Mouse (Mus musculus): ENCODE results near the gene Als2cr12. TPM values are rescaled to one million over a fixed set of nuclear protein-coding genes. Genes with fewer than 3 reads are reported as not detected.

The Als2cr12 gene
- polyA plus RNA-seq, 1 experiment from 2014 or later, result not detected

DNA sequence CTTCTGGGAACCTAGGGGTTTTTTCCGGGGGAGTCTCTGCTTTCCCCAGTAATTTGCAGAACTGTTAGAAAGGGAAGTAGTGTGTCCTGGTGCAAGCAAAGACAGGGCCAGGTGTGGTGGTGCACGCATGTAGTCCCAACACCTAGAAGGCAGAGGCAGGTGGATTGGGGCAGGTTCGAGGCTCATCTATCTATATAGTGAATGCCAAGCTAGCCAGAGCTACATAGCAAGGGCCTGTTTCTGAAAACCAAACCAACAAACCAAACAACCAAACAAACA, 32.7 kb upstream of the Als2cr12 start:
- no peak overlapping the region for H3K4me3 ChIP-seq (replicated peaks; ENCODE audit: low read depth, low read length)
- DNase-seq, result no peak
- H3K27ac ChIP-seq (replicated peaks; ENCODE audit: low read depth, low read length), result no peak overlapping the region
- no peaks in the 10 kb centered on the region for H3K27me3 ChIP-seq (ENCODE audit: control insufficient read depth, insufficient read depth, low read length)
- 100% methylated on average over 3 of the region's 3 CpGs for WGBS
- H3K9me3 ChIP-seq (ENCODE audit: control insufficient read depth, low read length), result no peaks in the 10 kb centered on the region
- H3K9ac ChIP-seq (replicated peaks; ENCODE audit: low read length), result no peak overlapping the region
- H3K4me1 ChIP-seq (ENCODE audit: control insufficient read depth, insufficient read depth, low read length), result no peaks in the 10 kb centered on the region
- ATAC-seq (ENCODE audit: low FRiP score, low TSS enrichment), result no peak
- no peak overlapping the region for H3K4me2 ChIP-seq (ENCODE audit: low read length)
- 0 out of 2 replicates have a peak, but pooled peaks cover 4% of the 10 kb centered on the region for H3K36me3 ChIP-seq (ENCODE audit: control insufficient read depth, insufficient read depth, low read length)

DNA sequence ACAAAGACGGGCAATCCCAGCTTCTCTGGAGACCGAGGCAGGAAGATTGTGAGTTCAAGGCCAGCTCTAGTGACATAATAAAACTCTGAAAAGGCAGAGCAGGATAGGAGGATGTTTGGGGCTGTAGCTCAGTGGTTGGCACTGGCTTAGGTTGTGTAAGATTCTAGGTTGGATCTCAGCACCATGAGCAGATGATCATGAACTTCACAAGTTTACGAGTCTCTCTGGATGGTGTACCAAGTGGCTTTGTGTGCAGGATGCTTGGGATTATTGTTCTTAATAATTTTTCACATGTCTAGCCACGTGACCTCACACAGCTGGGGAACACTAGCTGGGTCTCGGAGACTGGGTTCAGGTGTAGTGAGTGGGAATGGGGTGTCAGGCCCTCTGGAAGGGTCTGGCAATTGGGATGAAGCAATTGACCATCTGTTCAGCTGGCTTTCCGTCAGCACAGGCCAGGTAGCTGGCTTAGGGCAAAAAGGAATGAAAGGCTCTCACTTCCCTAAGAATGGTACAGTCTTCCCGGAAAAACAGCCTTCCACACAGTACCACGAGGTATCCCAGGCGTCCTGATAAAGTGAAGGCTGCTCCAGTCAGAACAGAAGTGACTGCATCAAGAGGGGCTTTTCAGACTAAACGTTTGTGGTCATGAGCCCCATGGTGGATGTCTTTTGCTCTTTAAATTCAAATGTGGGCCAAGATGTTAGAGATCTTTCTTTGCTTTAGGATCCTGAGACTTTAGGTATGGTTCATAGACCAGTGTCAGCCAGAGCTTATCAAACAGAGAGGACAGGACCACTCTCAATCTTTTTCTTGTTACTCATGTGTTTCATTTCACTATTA, 32.2 kb upstream of the Als2cr12 start:
- no peaks in the 10 kb centered on the region for H3K27me3 ChIP-seq (ENCODE audit: control insufficient read depth, insufficient read depth, low read length)
- no peak overlapping the region for H3K4me2 ChIP-seq (ENCODE audit: low read length)
- H3K36me3 ChIP-seq (ENCODE audit: control insufficient read depth, insufficient read depth, low read length), result 0 out of 2 replicates have a peak, but pooled peaks cover 4% of the 10 kb centered on the region
- DNase-seq (no peak), ATAC-seq (ENCODE audit: low FRiP score, low TSS enrichment) (no peak)
- H3K27ac ChIP-seq (replicated peaks; ENCODE audit: low read depth, low read length), result no peak overlapping the region
- H3K9ac ChIP-seq (replicated peaks; ENCODE audit: low read length), result no peak overlapping the region
- H3K4me3 ChIP-seq (replicated peaks; ENCODE audit: low read depth, low read length), result no peak overlapping the region
- H3K9me3 ChIP-seq (ENCODE audit: control insufficient read depth, low read length), result no peaks in the 10 kb centered on the region
- H3K4me1 ChIP-seq (ENCODE audit: control insufficient read depth, insufficient read depth, low read length), result no peaks in the 10 kb centered on the region
- WGBS, result 93% methylated on average over 10 of the region's 10 CpGs

DNA sequence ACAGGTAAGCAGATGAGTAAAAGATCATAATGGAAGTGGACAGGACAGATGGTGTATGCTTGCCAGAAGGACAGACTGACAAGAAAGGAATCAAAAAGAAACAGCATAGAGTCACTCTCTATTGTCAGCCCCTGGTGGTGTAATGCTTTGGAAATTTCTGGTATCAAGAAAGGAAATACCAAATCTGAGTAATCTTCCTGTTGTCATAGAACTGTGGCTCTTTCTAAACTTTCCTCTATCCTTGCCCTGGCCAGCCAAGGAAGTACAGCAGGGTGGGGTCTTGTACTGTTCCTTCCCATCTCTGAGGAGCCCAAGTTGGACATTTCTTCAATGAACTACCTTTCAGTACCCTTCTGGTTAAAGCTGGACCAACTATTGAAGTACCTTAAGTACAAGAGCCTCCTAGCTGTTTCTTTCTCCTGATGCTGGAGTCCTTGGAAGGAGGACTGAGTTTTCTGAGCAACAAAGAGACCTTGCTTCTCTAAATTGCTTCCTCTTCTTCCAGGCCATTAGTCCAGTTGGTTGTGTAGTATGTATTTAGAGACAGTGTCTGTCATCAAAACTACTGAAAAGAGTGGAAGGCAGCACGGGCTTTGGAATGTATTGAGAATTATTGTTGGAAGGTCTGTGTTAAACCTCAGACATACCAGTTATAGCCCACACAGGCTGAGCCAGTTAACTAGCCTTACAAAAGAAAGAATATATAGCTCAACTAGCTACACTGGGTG, 31.4 kb upstream of the Als2cr12 start:
- 91% methylated on average over 1 of the region's 1 CpGs for WGBS
- Histone ChIP-seq H3K36me3 (ENCODE audit: control insufficient read depth, insufficient read depth, low read length) (0 out of 2 replicates have a peak, but pooled peaks cover 4% of the 10 kb centered on the region), H3K4me1 (ENCODE audit: control insufficient read depth, insufficient read depth, low read length) (no peaks in the 10 kb centered on the region), H3K4me3 (replicated peaks; ENCODE audit: low read depth, low read length) (no peak overlapping the region), H3K27ac (replicated peaks; ENCODE audit: low read depth, low read length) (no peak overlapping the region), H3K9me3 (ENCODE audit: control insufficient read depth, low read length) (no peaks in the 10 kb centered on the region), H3K4me2 (ENCODE audit: low read length) (no peak overlapping the region), H3K27me3 (ENCODE audit: control insufficient read depth, insufficient read depth, low read length) (no peaks in the 10 kb centered on the region), H3K9ac (replicated peaks; ENCODE audit: low read length) (no peak overlapping the region)
- ATAC-seq (ENCODE audit: low FRiP score, low TSS enrichment) (no peak), DNase-seq (no peak)

DNA sequence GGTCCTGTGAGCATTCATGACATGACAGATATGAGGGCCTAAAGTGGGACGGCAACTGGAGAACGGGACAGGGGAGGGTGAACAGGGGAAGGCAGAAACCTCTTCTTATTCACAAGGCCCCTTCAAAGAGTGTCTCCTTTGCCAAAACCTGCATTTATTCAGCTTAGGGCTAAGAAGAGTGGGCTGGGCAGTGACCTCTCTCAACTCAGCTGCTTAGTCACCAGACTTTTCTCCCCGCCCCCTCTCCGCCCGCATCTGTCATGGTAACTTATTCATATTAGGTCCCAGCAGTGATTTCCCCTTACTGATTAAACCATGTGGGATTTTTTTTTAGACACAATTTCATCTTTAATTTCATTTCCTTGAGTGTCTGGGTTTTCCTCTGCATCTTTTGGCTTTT, 30.0 kb upstream of the Als2cr12 start:
- no peak overlapping the region for H3K9ac ChIP-seq (replicated peaks; ENCODE audit: low read length)
- 0 out of 2 replicates have a peak, but pooled peaks cover 4% of the 10 kb centered on the region for H3K36me3 ChIP-seq (ENCODE audit: control insufficient read depth, insufficient read depth, low read length)
- DNase-seq, result no peak
- H3K9me3 ChIP-seq (ENCODE audit: control insufficient read depth, low read length), result no peaks in the 10 kb centered on the region
- no peak overlapping the region for H3K4me2 ChIP-seq (ENCODE audit: low read length)
- no peak overlapping the region for H3K4me3 ChIP-seq (replicated peaks; ENCODE audit: low read depth, low read length)
- 94% methylated on average over 5 of the region's 5 CpGs for WGBS
- no peaks in the 10 kb centered on the region for H3K4me1 ChIP-seq (ENCODE audit: control insufficient read depth, insufficient read depth, low read length)
- no peaks in the 10 kb centered on the region for H3K27me3 ChIP-seq (ENCODE audit: control insufficient read depth, insufficient read depth, low read length)
- no peak overlapping the region for H3K27ac ChIP-seq (replicated peaks; ENCODE audit: low read depth, low read length)
- ATAC-seq (ENCODE audit: low FRiP score, low TSS enrichment), result no peak

DNA sequence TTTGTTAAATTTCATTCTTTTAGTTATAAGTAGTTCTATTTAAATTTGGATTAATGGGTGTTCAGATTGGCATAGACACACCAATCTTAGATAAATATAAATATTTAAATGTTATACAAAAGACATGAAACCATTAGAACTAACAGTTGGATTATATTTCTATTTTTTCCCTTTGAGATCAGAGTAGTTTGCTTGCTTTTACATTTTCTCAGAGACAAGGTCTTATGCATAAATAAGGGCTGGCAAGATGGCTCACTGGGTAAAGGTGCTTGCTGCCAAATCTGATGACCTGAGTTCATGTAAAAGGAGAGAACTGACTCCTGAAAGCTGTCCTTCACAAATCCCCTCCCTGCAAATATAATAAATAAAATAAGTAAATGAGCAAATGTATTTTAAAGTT, 29.3 kb upstream of the Als2cr12 start:
- no peaks in the 10 kb centered on the region for H3K4me1 ChIP-seq (ENCODE audit: control insufficient read depth, insufficient read depth, low read length)
- DNase-seq (no peak), ATAC-seq (ENCODE audit: low FRiP score, low TSS enrichment) (no peak)
- 0 out of 2 replicates have a peak, but pooled peaks cover 4% of the 10 kb centered on the region for H3K36me3 ChIP-seq (ENCODE audit: control insufficient read depth, insufficient read depth, low read length)
- H3K27me3 ChIP-seq (ENCODE audit: control insufficient read depth, insufficient read depth, low read length), result no peaks in the 10 kb centered on the region
- no peak overlapping the region for H3K4me2 ChIP-seq (ENCODE audit: low read length)
- no peaks in the 10 kb centered on the region for H3K9me3 ChIP-seq (ENCODE audit: control insufficient read depth, low read length)
- no peak overlapping the region for H3K9ac ChIP-seq (replicated peaks; ENCODE audit: low read length)
- H3K4me3 ChIP-seq (replicated peaks; ENCODE audit: low read depth, low read length), result no peak overlapping the region
- no peak overlapping the region for H3K27ac ChIP-seq (replicated peaks; ENCODE audit: low read depth, low read length)

DNA sequence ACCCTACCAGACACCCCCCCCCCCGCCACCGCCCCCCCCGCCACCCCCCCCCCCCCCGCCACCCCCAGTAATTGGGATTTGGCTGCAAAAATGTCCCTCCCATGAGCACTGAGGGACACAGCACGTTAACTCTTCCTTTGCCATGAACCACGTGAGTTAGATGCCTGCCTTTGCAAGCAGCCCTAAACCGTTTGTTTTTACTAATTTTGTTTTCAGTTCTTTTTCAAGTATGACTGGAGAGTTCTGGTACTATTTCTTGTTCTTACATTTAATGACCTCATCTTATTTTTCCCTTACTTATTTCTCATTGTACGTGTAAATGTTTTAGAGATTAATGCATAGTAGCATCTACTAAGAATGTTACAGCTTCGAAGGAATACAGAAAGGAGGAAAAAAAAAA, 28.7 kb upstream of the Als2cr12 start:
- H3K4me2 ChIP-seq (ENCODE audit: low read length), result no peak overlapping the region
- H3K4me1 ChIP-seq (ENCODE audit: control insufficient read depth, insufficient read depth, low read length), result no peaks in the 10 kb centered on the region
- no peak overlapping the region for H3K4me3 ChIP-seq (replicated peaks; ENCODE audit: low read depth, low read length)
- H3K27me3 ChIP-seq (ENCODE audit: control insufficient read depth, insufficient read depth, low read length), result no peaks in the 10 kb centered on the region
- H3K36me3 ChIP-seq (ENCODE audit: control insufficient read depth, insufficient read depth, low read length), result 0 out of 2 replicates have a peak, but pooled peaks cover 4% of the 10 kb centered on the region
- no peak overlapping the region for H3K27ac ChIP-seq (replicated peaks; ENCODE audit: low read depth, low read length)
- 51% methylated on average over 8 of the region's 9 CpGs for WGBS
- DNase-seq (no peak), ATAC-seq (ENCODE audit: low FRiP score, low TSS enrichment) (no peak)
- no peak overlapping the region for H3K9ac ChIP-seq (replicated peaks; ENCODE audit: low read length)
- no peaks in the 10 kb centered on the region for H3K9me3 ChIP-seq (ENCODE audit: control insufficient read depth, low read length)

DNA sequence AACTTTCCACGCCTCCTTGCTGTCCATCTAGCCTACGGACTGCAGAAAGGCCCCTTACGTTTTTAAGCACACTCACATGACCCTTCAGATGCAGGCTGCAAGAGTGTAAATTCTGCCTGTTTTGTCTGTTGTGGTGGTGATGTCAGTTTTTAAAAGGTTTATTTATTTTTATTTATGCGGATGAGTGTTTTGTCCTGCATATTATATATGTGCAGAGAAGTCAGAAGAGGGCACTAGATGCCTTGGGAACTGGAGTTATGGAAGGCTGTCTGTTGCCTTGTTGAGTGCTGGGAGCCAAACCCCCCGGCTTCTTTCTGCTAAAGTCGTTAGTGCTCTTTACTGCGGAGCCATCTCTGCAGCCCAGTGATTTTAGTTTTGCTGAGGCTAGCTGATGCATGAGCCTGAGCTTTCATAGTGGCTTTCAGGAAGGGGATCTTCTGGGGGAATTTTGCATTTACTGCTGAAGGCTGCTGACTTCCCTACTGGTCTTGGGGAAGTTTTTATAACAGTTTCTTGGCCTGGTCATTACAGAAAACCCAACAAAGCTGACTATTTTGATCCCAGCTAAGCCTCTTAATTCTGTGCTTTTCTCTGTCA, 28.1 kb upstream of the Als2cr12 start:
- ATAC-seq (ENCODE audit: low FRiP score, low TSS enrichment), result no peak
- no peak overlapping the region for H3K4me2 ChIP-seq (ENCODE audit: low read length)

DNA sequence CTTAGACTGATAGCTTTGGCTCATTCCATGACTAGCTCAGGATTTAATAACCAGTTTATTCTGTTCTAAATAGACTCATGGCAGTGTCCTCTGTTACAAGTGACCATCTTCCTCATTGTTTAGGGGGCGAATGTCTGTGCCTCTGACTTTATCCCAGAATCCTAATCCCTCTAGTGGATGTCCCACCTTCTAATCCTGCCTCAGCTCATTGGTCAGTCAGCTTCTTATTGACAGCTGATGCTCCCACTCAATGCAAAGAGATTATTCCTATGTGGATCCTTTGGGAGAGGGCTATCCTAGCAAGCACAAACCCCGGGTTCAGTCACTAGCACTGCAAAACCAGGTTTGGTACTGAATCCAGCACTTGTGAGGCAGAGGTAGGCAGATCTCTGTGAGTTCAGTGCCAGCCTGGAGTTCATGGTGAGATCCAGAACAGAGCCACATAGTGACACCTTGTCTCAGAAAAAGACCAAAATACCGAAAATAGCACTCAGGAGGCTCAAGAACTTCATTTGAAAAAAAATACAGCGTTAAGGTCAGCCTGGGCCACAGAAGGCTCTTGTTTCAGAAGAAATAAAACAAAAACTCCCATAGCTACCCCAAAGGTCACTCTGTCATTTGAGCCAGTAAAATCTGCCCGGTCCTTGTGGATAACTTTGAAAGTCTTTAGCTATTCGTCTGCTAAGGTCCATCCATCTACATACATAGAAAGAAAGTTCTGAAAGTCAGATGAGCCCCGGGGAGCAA, 27.4 kb upstream of the Als2cr12 start:
- H3K4me3 ChIP-seq (replicated peaks; ENCODE audit: low read depth, low read length), result no peak overlapping the region
- no peak overlapping the region for H3K27ac ChIP-seq (replicated peaks; ENCODE audit: low read depth, low read length)
- H3K9me3 ChIP-seq (ENCODE audit: control insufficient read depth, low read length), result no peaks in the 10 kb centered on the region
- H3K4me1 ChIP-seq (ENCODE audit: control insufficient read depth, insufficient read depth, low read length), result no peaks in the 10 kb centered on the region
- DNase-seq, result no peak
- H3K9ac ChIP-seq (replicated peaks; ENCODE audit: low read length), result no peak overlapping the region
- ATAC-seq (ENCODE audit: low FRiP score, low TSS enrichment), result no peak
- no peaks in the 10 kb centered on the region for H3K27me3 ChIP-seq (ENCODE audit: control insufficient read depth, insufficient read depth, low read length)
- H3K36me3 ChIP-seq (ENCODE audit: control insufficient read depth, insufficient read depth, low read length), result 0 out of 2 replicates have a peak, but pooled peaks cover 4% of the 10 kb centered on the region
- 67% methylated on average over 7 of the region's 7 CpGs for WGBS
- H3K4me2 ChIP-seq (ENCODE audit: low read length), result no peak overlapping the region

More for the DNA sequence above, 28.1 kb upstream of the Als2cr12 start:
- Histone ChIP-seq H3K27me3 (ENCODE audit: control insufficient read depth, insufficient read depth, low read length) (no peaks in the 10 kb centered on the region), H3K9ac (replicated peaks; ENCODE audit: low read length) (no peak overlapping the region), H3K36me3 (ENCODE audit: control insufficient read depth, insufficient read depth, low read length) (0 out of 2 replicates have a peak, but pooled peaks cover 4% of the 10 kb centered on the region), H3K27ac (replicated peaks; ENCODE audit: low read depth, low read length) (no peak overlapping the region), H3K4me3 (replicated peaks; ENCODE audit: low read depth, low read length) (no peak overlapping the region), H3K9me3 (ENCODE audit: control insufficient read depth, low read length) (no peaks in the 10 kb centered on the region), H3K4me1 (ENCODE audit: control insufficient read depth, insufficient read depth, low read length) (no peaks in the 10 kb centered on the region)
- WGBS, result 69% methylated on average over 7 of the region's 7 CpGs
- no peak for DNase-seq

Data from midbrain, embryonic 14.5 days (tissue).